Mouse (Mus musculus) intestine, embryonic 15.5 days (tissue): Measurements from ENCODE around the gene Exoc3l2. TPM values are rescaled to one million over a fixed set of nuclear protein-coding genes. Genes with fewer than 3 reads are reported as not detected.

Experiments
- ATAC-seq: fragments of 200-750 bp; cut with Nextera tagmentation; 2 replicates; pipeline ENCODE4 v1.8.0; 2017; ENCODE audit warnings: moderate TSS enrichment, moderate library complexity
- H3K27ac ChIP-seq: fragments of 300-500 bp; sonication (generic); 2 replicates; pipeline ENCODE4 v1.5.1; 2015; ENCODE audit warnings: mild to moderate bottlenecking, inconsistent platforms
- H3K27me3 ChIP-seq: fragments of 300-500 bp; sonication (generic); replicated peaks from 2 replicates; pipeline ENCODE4 v1.6.1; 2015; ENCODE audit warnings: inconsistent platforms
- H3K36me3 ChIP-seq: fragments of 300-500 bp; sonication (generic); 2 replicates; pipeline ENCODE4 v1.6.1; 2015; ENCODE audit warnings: inconsistent platforms
- H3K4me1 ChIP-seq: fragments of 300-500 bp; sonication (generic); replicated peaks from 2 replicates; pipeline ENCODE4 v1.6.1; 2015; ENCODE audit warnings: inconsistent platforms
- H3K4me2 ChIP-seq: fragments of 300-500 bp; sonication (generic); replicated peaks from 2 replicates; pipeline ENCODE4 v1.6.1; 2015; ENCODE audit warnings: mild to moderate bottlenecking, inconsistent platforms
- H3K4me3 ChIP-seq: fragments of 300-500 bp; sonication (generic); replicated peaks from 2 replicates; pipeline ENCODE4 v1.5.1; 2015; ENCODE audit warnings: inconsistent platforms
- H3K9ac ChIP-seq: fragments of 300-500 bp; sonication (generic); 2 replicates; pipeline ENCODE4 v1.6.1; 2015; ENCODE audit warnings: inconsistent platforms
- H3K9me3 ChIP-seq: fragments of 300-500 bp; sonication (generic); 2 replicates; pipeline ENCODE4 v1.6.1; 2016; ENCODE audit warnings: inconsistent platforms
- WGBS: fragments of 180-500 bp; shearing (Covaris S2); methylation state at CpG from one replicate; pipeline ENCODE4 v1.1.7; 2015; 5-methylcytosine and 5-hydroxymethylcytosine counted together
- polyA plus RNA-seq: library from polyadenylated mRNA; unstranded; fragments of >200 nt; fragmentation: Nextera tagmentation; extraction: Ambion mirVana; gene quantifications from 2 replicates; pipeline ENCODE4 v1.2.1, GENCODE M21; 2015

Exoc3l2 gene
- polyA plus RNA-seq, 1 experiment from 2014 or later, result 0.50 TPM

DNA sequence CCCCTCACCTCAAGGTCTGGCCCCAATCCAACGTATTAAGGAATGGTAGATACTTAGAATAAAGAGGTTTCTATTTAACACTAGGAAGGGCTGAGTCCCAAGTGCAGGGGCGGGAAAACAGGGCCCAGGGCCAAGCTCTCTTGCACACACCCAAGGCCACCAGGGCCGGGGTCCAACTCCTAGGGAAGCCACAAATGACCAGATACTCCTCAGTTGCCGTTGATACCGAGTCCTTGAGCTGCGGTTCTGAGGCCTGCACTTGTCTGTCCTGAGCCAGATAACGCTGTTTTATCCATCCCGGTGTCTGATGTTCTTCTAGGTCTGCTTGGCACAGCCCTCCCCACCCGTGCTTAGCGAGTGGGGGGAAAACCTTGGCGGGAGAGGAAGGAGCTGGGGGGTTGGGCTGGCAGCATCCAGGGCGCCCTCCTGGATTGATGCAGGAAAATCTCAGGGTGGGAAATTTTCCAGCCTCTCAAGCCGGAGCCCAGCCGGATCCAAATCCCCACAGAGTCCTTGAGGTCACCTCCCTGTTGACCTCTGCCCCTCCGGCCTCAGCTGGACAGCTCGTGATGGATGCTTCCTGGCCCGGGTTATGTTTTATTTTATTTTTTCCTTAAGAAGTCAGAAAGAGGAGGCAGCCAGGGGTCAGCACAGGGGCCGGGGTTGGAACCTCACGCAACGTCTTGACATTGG, 32.5 kb downstream of the Exoc3l2 start:
- Histone ChIP-seq H3K4me2 (no peak overlapping the region), H3K27me3 (peaks cover 17% of the 10 kb centered on the region), H3K36me3 (no peaks in the 10 kb centered on the region), H3K9ac (no peak overlapping the region), H3K4me1 (peaks cover 8% of the 10 kb centered on the region), H3K4me3 (no peak overlapping the region), H3K9me3 (no peaks in the 10 kb centered on the region), H3K27ac (no peak overlapping the region)
- ATAC-seq, result no peak
- 55% methylated on average over 20 of the region's 20 CpGs for WGBS

DNA sequence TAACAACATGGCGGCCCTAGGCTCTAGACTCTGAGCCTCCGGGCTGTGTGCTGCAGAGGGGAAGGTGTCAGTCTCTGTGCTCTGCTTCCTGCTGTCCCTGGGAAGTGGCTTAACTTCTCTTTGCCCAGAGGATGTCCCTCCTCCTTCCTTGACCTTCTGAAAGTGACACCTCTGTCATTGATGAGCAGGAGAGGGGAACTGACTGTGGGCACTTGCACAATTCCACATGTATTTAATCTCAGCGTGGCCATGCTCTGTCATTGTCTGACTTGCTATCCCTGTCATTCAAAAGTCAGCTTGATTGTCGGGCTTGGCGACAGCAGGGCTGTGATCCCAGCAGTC, 33.1 kb downstream of the Exoc3l2 start:
- Histone ChIP-seq H3K27me3 (peaks cover 11% of the 10 kb centered on the region), H3K9ac (no peak overlapping the region), H3K4me2 (no peak overlapping the region), H3K9me3 (no peaks in the 10 kb centered on the region), H3K4me1 (peaks cover 8% of the 10 kb centered on the region), H3K27ac (no peak overlapping the region), H3K4me3 (no peak overlapping the region), H3K36me3 (no peaks in the 10 kb centered on the region)
- no peak for ATAC-seq
- 77% methylated on average over 5 of the region's 5 CpGs for WGBS

DNA sequence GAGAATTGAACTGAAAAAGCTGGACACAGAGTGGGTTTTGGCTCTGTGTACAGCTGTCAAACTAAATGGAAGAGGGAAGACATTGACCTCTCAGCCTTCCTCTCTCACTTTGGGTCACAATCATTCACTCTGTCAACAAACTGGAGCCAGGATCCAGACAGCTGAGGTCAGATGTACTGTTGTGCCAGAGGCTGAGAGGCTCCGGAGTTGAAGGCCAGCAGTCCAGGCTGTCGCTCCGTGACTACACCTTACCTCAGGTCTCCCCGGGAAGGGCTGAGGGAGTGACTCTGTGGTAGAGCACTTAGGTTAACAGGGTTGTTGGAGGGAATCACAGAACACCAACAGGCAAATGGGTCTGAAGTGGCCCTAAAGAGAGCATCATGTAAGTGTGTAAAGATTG, 35.2 kb downstream of the Exoc3l2 start:
- H3K27me3 ChIP-seq, result no peaks in the 10 kb centered on the region; the same call in 1 of the 2 replicates
- H3K36me3 ChIP-seq, result no peaks in the 10 kb centered on the region
- H3K9me3 ChIP-seq, result no peaks in the 10 kb centered on the region
- H3K4me2 ChIP-seq, result no peak overlapping the region
- H3K27ac ChIP-seq, result no peak overlapping the region
- no peak overlapping the region for H3K4me3 ChIP-seq
- H3K9ac ChIP-seq, result no peak overlapping the region
- 63% methylated on average over 4 of the region's 4 CpGs for WGBS
- 0 out of 2 replicates have a peak, but pooled peaks cover 2% of the 10 kb centered on the region for H3K4me1 ChIP-seq
- no peak for ATAC-seq

DNA sequence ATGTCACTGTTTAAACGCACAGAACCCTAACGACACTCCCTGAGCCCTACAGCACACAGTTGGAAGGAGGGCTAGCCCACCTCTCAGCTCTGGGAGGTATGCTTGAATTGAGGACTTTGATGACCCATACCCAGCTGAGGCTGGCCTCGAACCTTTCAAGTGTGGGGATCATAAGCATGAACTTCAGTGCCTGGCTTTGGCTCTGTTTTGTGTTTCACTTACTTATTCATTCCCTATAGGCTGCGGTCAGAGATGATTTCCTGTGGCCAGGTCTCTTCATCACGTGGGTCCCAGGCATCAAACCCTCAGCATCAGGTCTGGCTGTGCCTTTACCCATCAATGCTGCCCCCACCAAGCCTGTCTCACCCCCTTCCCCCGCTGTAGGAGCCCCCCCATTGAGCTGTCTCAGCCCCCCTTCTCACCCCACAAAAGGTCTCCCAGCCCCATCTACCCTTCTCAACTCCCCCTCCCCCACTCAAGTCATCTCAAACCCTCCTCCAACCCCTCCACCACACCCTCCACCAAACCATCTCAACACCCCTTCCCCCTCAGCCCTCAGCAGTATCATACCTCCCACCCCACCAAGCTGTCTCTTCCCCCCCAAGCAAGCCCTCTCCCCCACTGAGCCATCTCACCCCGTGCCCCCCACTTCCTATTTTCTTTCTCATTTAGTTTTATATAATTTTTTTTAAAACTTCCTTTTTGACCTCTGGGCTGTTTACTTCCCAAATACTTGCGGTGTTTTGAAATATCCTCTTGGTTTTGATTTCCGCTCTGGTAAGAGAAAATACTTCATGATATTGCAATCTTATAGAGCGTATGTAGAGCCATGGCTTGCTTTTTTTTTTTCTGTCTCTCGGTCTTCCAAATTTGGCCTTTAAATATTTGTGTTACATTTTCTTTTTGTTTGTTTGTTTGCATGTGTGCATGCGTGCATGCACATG, 37.6 kb downstream of the Exoc3l2 start:
- Histone ChIP-seq H3K9me3 (no peaks in the 10 kb centered on the region), H3K27ac (no peak overlapping the region), H3K36me3 (no peaks in the 10 kb centered on the region), H3K4me3 (no peak overlapping the region), H3K4me1 (0 out of 2 replicates have a peak, but pooled peaks cover 2% of the 10 kb centered on the region), H3K27me3 (no peaks in the 10 kb centered on the region), H3K9ac (no peak overlapping the region), H3K4me2 (no peak overlapping the region)
- 67% methylated on average over 12 of the region's 12 CpGs for WGBS
- no peak for ATAC-seq

DNA sequence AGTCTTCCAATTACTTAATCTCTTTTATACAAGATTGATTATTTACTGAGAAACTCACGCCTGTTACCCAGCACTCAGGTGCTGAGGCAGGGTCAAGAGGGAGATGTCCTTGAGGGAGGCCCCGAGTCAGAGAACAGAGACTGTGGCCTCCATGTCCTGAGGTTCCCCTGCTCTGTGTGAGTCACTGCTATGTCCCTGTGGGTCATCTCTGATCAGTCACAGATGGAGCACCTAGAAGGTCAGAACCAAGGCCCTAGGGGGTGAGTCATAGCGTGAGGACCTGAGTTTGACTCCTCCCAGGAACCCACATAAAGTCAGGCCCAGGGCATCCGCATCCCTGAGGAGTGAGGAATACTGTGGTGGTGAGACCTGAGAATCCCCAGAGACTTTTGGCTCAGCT, 38.5 kb downstream of the Exoc3l2 start:
- H3K9me3 ChIP-seq, result no peaks in the 10 kb centered on the region
- no peaks in the 10 kb centered on the region for H3K36me3 ChIP-seq
- H3K4me1 ChIP-seq, result peaks cover 3% of the 10 kb centered on the region; the same call in 1 of the 2 replicates
- no peak for ATAC-seq
- H3K27ac ChIP-seq, result no peak overlapping the region
- no peak overlapping the region for H3K9ac ChIP-seq
- no peak overlapping the region for H3K4me2 ChIP-seq
- WGBS, result 78% methylated on average over 4 of the region's 4 CpGs
- H3K27me3 ChIP-seq, result no peaks in the 10 kb centered on the region
- no peak overlapping the region for H3K4me3 ChIP-seq

DNA sequence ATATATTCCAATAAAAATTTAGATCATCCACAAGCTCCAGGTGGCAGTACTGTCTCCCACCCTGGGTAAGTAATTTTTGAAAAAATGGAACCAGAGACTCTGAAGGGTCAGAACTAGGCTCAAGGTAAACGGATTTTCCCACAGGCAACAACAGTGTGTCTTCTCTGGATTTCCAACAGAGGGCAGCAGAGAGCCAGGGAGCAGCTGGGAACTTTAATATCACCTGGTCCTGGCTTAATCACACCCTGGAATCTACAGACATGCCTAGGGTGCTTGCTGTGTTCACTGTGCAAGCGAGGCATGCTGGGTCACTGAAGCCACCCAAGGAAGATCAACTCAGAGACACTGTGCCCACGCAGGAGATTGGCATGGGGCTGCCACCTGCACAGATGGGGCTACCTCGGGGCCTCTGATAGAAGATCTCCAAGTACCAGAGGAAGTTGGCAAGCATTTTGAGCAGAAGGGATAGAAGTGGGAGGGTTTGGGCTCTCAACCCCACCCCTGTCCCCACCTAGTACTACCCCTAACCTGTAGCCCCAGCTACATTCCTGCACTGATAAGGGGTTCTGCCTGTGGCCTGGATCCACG, 40.4 kb downstream of the Exoc3l2 start:
- 28% methylated on average over 5 of the region's 5 CpGs for WGBS
- H3K4me3 ChIP-seq, result no peak overlapping the region
- H3K36me3 ChIP-seq, result no peaks in the 10 kb centered on the region
- ATAC-seq, result 0 out of 2 replicates have a peak, but pooled peaks have one; percentile 3
- no peak overlapping the region for H3K27ac ChIP-seq
- peaks cover 14% of the 10 kb centered on the region; the same call in 1 of the 2 replicates for H3K4me1 ChIP-seq
- no peaks in the 10 kb centered on the region for H3K27me3 ChIP-seq
- H3K9me3 ChIP-seq, result no peaks in the 10 kb centered on the region
- H3K9ac ChIP-seq, result no peak overlapping the region
- no peak overlapping the region for H3K4me2 ChIP-seq

DNA sequence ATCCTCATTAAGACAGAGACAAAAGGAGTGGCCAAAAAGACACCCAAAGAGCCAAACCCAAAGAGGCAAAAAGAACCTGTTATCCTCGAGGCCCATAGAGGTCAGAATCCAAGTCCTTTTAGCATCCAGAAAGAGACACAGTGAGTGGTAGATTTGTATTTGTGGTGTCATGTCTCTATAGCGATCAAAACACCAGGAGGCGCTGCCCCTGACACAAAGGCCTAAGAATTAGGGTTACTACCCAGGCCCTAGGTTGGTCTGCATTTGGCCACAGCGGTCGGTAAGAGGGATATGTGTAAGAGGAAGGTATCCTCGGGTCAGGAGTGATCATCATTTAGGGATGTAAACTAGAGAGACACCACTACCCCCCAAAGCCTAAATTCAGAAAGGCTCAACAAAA, 43.2 kb downstream of the Exoc3l2 start:
- ATAC-seq, result no peak
- Histone ChIP-seq H3K4me2 (peak overlapping the region; percentile 97), H3K9me3 (no peaks in the 10 kb centered on the region), H3K4me1 (peaks cover 17% of the 10 kb centered on the region), H3K9ac (no peak overlapping the region), H3K27me3 (no peaks in the 10 kb centered on the region), H3K27ac (no peak overlapping the region), H3K4me3 (peak overlapping the region; percentile 89), H3K36me3 (no peaks in the 10 kb centered on the region)
- 39% methylated on average over 6 of the region's 6 CpGs for WGBS

DNA sequence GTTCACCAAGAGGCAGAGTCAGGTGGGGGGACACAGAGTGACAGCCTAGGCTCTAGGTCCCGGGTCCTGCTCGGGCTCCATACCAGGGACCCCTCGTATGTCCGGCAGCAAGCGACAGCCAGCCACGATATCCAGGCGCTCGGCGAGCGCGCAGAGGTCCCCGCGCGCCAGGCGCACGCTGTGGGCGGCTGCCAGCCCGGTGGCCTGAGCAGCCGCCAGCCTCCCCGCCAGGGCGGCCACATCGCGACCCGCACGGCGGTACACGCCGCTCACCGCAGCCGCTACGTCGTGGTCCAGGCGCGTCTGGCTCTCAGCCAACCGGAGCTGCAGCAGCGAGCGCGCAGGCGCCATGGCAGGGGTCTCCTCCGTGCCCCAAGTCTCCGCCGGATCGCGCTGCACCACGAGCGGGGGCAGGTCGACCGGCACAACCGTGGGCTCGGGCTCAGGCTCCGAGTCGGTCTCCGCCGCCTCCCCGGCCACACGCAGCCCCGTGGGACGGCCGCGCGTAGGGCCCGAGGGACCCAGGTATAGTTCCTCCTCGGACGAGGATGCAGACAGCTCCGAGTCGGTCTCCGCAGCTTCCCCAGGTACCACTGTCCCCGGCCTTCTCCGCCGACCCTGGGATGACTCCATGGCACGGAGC, 44.0 kb downstream of the Exoc3l2 start:
- H3K4me3 ChIP-seq, result peak overlapping the region; percentile 89
- H3K4me2 ChIP-seq, result peak overlapping the region; percentile 97
- H3K4me1 ChIP-seq, result peaks cover 17% of the 10 kb centered on the region
- no peaks in the 10 kb centered on the region for H3K27me3 ChIP-seq
- peak overlapping the region; percentile 65 for H3K9ac ChIP-seq
- peak overlapping the region; percentile 17; the same call in 1 of the 2 replicates for H3K27ac ChIP-seq
- H3K36me3 ChIP-seq, result no peaks in the 10 kb centered on the region
- 2% methylated on average over 68 of the region's 71 CpGs for WGBS
- no peaks in the 10 kb centered on the region for H3K9me3 ChIP-seq
- ATAC-seq, result no peak

DNA sequence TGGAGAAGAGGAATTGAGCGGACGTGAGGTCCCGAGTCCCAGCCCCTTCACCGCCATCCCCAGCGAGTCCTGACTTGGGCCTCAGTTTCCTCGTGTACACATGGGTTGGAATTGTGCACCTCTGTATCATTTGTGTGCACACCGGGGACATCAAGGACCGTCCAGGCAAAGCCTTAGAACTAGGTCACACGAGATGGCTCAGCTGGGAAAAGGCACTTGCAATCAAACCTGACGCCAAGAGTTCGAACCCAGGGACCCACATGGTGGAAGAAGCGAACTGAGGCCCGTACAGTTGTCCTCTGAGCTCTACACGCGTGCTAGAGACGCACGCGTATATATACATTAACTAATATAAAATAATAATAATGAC, 44.5 kb downstream of the Exoc3l2 start:
- H3K27me3 ChIP-seq, result no peaks in the 10 kb centered on the region
- peaks cover 17% of the 10 kb centered on the region for H3K4me1 ChIP-seq
- no peak for ATAC-seq
- H3K9ac ChIP-seq, result peak overlapping the region; percentile 65
- no peaks in the 10 kb centered on the region for H3K36me3 ChIP-seq
- peak overlapping the region; percentile 97 for H3K4me2 ChIP-seq
- peak overlapping the region; percentile 17; the same call in 1 of the 2 replicates for H3K27ac ChIP-seq
- H3K4me3 ChIP-seq, result peak overlapping the region; percentile 89
- H3K9me3 ChIP-seq, result no peaks in the 10 kb centered on the region
- WGBS, result 4% methylated on average over 18 of the region's 18 CpGs

DNA sequence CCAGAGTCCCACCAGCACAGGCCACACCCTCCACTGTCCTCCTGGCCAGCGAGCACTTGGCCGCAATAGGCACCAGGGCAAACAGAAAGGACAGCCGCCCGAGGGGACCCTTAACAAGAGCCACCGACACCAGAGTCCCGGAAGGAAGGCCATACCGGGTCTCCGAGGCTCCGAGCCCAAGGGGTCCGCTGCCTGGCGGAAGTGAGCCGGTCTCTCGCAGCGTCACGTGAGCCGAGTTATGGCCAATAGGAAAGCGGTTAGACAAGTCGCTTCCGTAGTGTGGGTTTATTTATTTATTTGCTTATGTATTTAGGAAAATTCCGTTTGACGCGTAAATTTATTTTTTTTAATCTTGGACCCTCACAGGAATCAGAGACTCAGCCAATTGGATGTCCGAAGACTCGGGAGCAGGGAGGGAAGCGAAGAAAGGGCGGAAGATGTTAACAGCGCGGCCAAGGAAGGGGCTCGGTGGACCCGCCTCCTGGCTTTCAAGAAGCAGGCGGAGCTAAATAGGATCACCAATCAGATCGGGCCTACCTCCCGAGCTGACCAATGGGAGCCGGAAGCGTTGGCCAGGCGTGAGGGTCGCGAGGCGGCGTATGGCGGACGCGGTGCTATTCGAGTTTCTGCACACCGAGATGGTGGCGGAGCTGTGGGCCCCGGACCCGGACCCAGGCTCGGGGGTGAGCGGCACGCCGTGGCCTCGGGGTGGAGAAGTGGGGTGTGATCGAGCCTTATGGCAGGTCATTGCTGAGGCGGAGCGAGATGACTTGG, 45.2 kb downstream of the Exoc3l2 start, which contains the start of the genes Bloc1s3 and Trappc6a:
Bloc1s3 (minus strand) TSS at position 218 of the 774 bp plus-strand sequence.
Trappc6a (plus strand) TSS at position 246 of the 774 bp plus-strand sequence.
- peaks cover 17% of the 10 kb centered on the region for H3K4me1 ChIP-seq
- under 1% methylated on average over 56 of the region's 56 CpGs for WGBS
- no peaks in the 10 kb centered on the region for H3K36me3 ChIP-seq
- peak within 1 kb of the TSS; percentile 89 for H3K4me3 ChIP-seq
- peak within 1 kb of the TSS; percentile 90 for H3K9ac ChIP-seq
- H3K27ac ChIP-seq, result peak within 1 kb of the TSS; percentile 59
- H3K27me3 ChIP-seq, result no peaks in the 10 kb centered on the region
- H3K9me3 ChIP-seq, result no peaks in the 10 kb centered on the region
- peak; percentile 97 for ATAC-seq
- peak within 1 kb of the TSS; percentile 97 for H3K4me2 ChIP-seq

DNA sequence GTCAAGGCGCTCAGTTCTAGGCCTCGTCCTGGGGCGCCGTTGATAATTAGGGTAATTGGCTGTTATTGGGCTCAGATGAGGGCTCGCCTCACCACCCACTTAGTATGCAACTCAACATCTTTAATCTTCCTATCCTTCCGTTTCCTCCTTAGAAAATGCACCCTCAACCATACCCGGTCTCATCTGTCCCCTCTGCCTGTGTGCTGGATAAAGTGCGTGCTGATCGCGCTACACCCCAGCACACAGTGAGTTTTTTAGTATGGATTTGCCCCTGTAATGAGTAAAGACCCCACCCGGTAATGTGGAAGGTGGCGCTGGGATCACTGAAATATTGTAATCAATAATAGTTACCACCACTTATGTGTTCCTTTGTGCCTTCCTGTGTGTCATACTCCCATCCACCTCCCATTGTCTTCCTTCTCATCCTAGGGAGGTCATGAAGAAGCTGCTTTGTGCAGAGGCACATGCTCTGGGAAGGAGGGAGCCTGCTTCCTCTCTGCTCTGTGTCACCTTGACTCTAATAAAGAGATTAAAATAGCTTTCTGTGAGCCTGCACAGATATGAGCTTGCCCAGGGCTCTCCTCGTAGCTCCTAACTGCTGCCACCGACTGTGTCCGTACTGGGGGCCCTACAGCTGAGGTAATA, 45.9 kb downstream of the Exoc3l2 start:
- 6% methylated on average over 15 of the region's 15 CpGs for WGBS
- peak overlapping the region; percentile 97 for H3K4me2 ChIP-seq
- H3K27ac ChIP-seq, result no peak overlapping the region; the same call in 1 of the 2 replicates
- peaks cover 17% of the 10 kb centered on the region for H3K4me1 ChIP-seq
- ATAC-seq, result peak; percentile 31
- H3K36me3 ChIP-seq, result no peaks in the 10 kb centered on the region
- H3K9me3 ChIP-seq, result no peaks in the 10 kb centered on the region
- no peaks in the 10 kb centered on the region for H3K27me3 ChIP-seq
- H3K9ac ChIP-seq, result peak overlapping the region; percentile 90
- peak overlapping the region; percentile 89 for H3K4me3 ChIP-seq
